Mouse (Mus musculus) ES-Bruce4 (cell line): Measurements from ENCODE around the gene Erp27. TPM values are rescaled to one million over a fixed set of nuclear protein-coding genes. Genes with fewer than 3 reads are reported as not detected.

Experiments used
- H3K27ac ChIP-seq: 2 replicates; pipeline ENCODE4 v1.5.1; 2012; ENCODE audit warnings: low read length, inconsistent platforms; ENCODE audit not compliant: insufficient read depth
- H3K27me3 ChIP-seq: 2 replicates; pipeline ENCODE4 v1.6.1; 2012; ENCODE audit warnings: mild to moderate bottlenecking, low read length, inconsistent platforms; ENCODE audit not compliant: control insufficient read depth, poor library complexity, insufficient read depth, severe bottlenecking
- H3K36me3 ChIP-seq: 2 replicates; pipeline ENCODE4 v1.6.1; 2012; ENCODE audit warnings: inconsistent platforms, mild to moderate bottlenecking, low read length, moderate library complexity; ENCODE audit not compliant: control insufficient read depth, poor library complexity, insufficient read depth, severe bottlenecking
- H3K4me1 ChIP-seq: one replicate; pipeline ENCODE4 v1.8.1; 2011; ENCODE audit warnings: low read length; ENCODE audit not compliant: control insufficient read depth, insufficient read depth
- H3K4me3 ChIP-seq: 2 replicates; pipeline ENCODE4 v1.5.1; 2011; ENCODE audit warnings: low read depth, mild to moderate bottlenecking, low read length
- H3K9ac ChIP-seq: 2 replicates; pipeline ENCODE4 v1.6.1; 2012; ENCODE audit warnings: low read depth, mild to moderate bottlenecking, inconsistent platforms; ENCODE audit not compliant: poor library complexity, severe bottlenecking
- H3K9me3 ChIP-seq: replicated peaks from 2 replicates; pipeline ENCODE4 v1.6.1; 2012; ENCODE audit warnings: mild to moderate bottlenecking, low read length, inconsistent platforms; ENCODE audit not compliant: control insufficient read depth, poor library complexity, insufficient read depth, severe bottlenecking
- CTCF ChIP-seq: IDR thresholded peaks from one replicate; pipeline ENCODE4 v1.8.1; 2011; ENCODE audit warnings: low read depth, low read length
- EP300 ChIP-seq: IDR thresholded peaks from 2 replicates; pipeline ENCODE4 v1.6.1; 2011; ENCODE audit warnings: low read depth, low read length; ENCODE audit not compliant: insufficient read depth
- POLR2A ChIP-seq: IDR thresholded peaks from one replicate; pipeline ENCODE4 v1.8.1; 2011; ENCODE audit warnings: low read length; ENCODE audit not compliant: insufficient read depth
- polyA plus RNA-seq: library from polyadenylated mRNA; stranded (reverse); fragments of >200 nt; gene quantifications from 2 replicates; pipeline ENCODE4 v1.2.4, GENCODE M21; 2011; ENCODE audit warnings: low read depth; ENCODE audit not compliant: missing spikeins, insufficient read depth, insufficient read length

Gene Erp27
- polyA plus RNA-seq, 1 experiment: not detected

DNA sequence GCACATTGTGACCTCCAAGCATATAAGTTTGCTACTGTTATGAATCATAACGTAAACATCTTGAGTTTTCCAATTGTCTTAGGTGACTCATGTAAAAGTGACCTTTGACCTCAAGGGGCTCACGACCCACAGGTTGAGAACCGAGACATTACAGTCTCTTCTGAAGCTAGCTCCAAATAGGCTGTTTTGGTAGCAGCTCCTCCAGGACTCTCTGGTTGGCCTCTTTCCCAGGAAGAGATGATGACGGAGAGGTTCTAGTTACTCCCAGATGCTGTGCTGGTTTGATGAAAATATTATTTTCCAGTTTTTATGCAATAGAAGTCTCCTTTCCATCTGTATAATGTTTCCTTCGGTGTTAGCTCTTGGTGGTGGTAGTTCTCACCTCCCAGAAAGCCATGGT is 53.1 kb downstream of the Erp27 start:
- H3K9ac ChIP-seq: no peak overlapping the region
- no peak overlapping the region for H3K4me3 ChIP-seq
- H3K27me3 ChIP-seq: no peaks in the 10 kb centered on the region
- no peaks in the 10 kb centered on the region for H3K9me3 ChIP-seq
- no peak overlapping the region for H3K27ac ChIP-seq
- TF ChIP-seq POLR2A (no peak), EP300 (no peak), CTCF (no peak)
- no peaks in the 10 kb centered on the region for H3K4me1 ChIP-seq
- H3K36me3 ChIP-seq: no peaks in the 10 kb centered on the region

DNA sequence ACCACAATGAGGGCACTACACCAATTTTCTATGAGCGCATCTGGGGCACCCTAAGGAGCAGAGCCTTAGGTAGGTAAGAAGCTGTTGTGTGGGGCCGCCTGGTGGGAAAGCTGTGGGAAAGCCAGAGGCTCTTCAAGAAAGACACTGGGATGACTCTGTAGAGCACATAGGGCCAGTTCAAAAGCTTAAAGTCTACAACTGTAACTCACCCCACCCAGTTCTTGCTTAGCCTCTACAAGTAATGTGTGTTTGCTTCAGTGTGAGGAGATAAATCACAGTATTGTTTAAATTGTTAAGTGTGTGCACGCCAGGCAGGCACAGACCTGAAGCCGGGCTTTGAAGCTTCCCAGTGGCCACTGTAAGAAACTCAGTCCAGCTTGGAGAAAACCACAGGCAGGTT is 55.8 kb downstream of the Erp27 start:
- no peaks in the 10 kb centered on the region for H3K36me3 ChIP-seq
- no peak overlapping the region for H3K4me3 ChIP-seq
- H3K9me3 ChIP-seq: no peaks in the 10 kb centered on the region
- no peaks in the 10 kb centered on the region for H3K27me3 ChIP-seq
- no peak overlapping the region for H3K9ac ChIP-seq
- H3K27ac ChIP-seq: no peak overlapping the region
- H3K4me1 ChIP-seq: no peaks in the 10 kb centered on the region
- TF ChIP-seq EP300: no peak
- no peak for TF ChIP-seq CTCF
- no peak for TF ChIP-seq POLR2A

DNA sequence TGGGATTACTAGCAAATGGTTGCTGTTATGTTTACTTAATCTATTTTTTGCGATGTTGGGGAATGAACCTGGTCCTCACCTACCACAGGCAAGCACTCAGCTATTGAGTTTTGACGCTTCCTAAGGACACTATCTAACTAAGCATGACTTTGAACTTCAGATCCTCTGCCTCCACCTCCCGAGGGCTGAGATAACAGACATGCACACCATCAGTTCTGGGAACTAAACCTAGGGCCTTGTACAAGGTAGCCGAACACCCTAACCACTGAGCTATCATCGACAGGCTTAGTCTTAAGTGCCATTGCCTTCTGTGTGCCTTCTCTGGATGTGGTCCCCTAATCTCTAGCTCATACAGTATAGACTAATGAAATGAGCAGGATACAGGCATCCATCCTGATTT is 56.6 kb downstream of the Erp27 start:
- no peak overlapping the region for H3K4me3 ChIP-seq
- no peaks in the 10 kb centered on the region for H3K9me3 ChIP-seq
- TF ChIP-seq POLR2A: no peak
- no peak for TF ChIP-seq CTCF
- no peak for TF ChIP-seq EP300
- no peak overlapping the region for H3K27ac ChIP-seq
- no peak overlapping the region for H3K9ac ChIP-seq
- no peaks in the 10 kb centered on the region for H3K36me3 ChIP-seq
- H3K4me1 ChIP-seq: no peaks in the 10 kb centered on the region
- H3K27me3 ChIP-seq: no peaks in the 10 kb centered on the region

DNA sequence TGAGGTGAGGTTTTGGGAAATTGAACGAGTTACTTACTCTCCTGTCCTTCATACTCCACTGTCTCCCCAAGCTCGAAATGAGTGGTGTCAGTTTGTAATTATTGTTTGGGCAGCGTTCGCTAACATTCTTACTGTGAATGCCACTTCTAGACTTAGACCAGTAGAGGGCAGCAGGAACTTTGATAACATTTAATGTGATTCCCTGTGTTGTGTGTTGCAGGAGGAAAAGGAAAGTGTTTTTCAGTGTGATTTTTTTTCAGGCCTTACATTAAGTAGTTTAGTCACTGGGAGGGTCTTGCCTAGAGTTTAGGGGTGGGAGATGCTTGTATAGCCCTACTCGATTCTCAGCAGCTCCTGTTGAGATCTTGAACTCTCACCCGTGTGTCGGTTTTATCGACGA is 61.0 kb downstream of the Erp27 start:
- no peak overlapping the region for H3K27ac ChIP-seq

DNA sequence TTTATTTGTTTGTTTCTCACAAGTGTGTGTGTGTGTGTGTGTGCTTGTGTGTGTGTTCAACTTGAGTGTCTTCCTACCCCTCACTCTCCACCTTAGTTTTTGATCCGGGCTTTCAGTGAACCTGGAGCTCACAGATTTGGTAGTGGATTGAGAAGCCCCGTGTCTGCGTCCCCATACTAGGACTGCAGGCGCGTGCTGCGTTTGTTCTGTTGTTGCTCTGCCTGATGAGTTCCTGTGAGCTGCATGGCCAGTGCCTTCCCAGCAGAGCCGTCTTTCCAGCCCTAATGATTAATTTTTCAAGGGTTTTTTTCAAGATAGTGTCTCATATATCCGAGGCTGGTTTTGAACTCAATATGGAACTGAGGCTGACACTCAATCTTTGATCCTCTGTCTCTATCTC is 63.6 kb downstream of the Erp27 start:
- H3K4me1 ChIP-seq: no peaks in the 10 kb centered on the region
- H3K36me3 ChIP-seq: no peaks in the 10 kb centered on the region
- no peaks in the 10 kb centered on the region for H3K9me3 ChIP-seq
- H3K9ac ChIP-seq: no peak overlapping the region
- TF ChIP-seq CTCF (no peak), EP300 (no peak), POLR2A (no peak)
- no peaks in the 10 kb centered on the region for H3K27me3 ChIP-seq
- H3K4me3 ChIP-seq: no peak overlapping the region
- no peak overlapping the region for H3K27ac ChIP-seq

More for the DNA sequence above, 61.0 kb downstream of the Erp27 start:
- H3K27me3 ChIP-seq: no peaks in the 10 kb centered on the region
- no peak overlapping the region for H3K4me3 ChIP-seq
- H3K9me3 ChIP-seq: no peaks in the 10 kb centered on the region
- TF ChIP-seq CTCF (no peak), EP300 (no peak), POLR2A (no peak)
- H3K36me3 ChIP-seq: no peaks in the 10 kb centered on the region
- H3K9ac ChIP-seq: no peak overlapping the region
- H3K4me1 ChIP-seq: no peaks in the 10 kb centered on the region

DNA sequence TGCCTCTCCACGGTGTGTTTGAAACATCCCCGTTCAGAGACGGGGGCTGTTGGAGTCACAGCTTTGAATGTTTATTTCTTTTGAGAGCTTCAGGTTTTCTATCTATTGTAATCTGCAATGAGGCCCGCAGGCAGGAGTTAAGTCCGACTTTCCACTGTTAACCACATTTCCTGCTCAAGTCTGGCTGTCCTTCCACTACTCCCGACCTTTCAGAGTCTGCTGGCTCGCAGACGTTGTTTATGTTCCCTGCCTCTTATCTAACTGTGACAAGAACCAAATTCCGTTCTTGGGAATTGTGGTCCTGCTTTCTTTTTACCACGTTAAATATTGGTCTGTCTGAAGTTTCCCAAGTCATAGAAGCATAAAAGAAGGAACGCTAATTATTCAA is 64.1 kb downstream of the Erp27 start:
- no peaks in the 10 kb centered on the region for H3K4me1 ChIP-seq
- no peak for TF ChIP-seq CTCF

More for the DNA sequence above, 64.1 kb downstream of the Erp27 start:
- H3K4me3 ChIP-seq: no peak overlapping the region
- no peaks in the 10 kb centered on the region for H3K27me3 ChIP-seq
- H3K9me3 ChIP-seq: no peaks in the 10 kb centered on the region
- H3K9ac ChIP-seq: no peak overlapping the region
- H3K27ac ChIP-seq: no peak overlapping the region
- H3K36me3 ChIP-seq: no peaks in the 10 kb centered on the region

Other genes starting within 250 kb of the Erp27 start
- not detected in 2 replicates for gene Gucy2c, start 140.4 kb downstream of the Erp27 start, polyA plus RNA-seq
- gene Hist4h4, start 117.8 kb downstream of the Erp27 start, polyA plus RNA-seq: 0.46 and 0.63 TPM in 2 replicates
- 34.3 and 45.0 TPM in 2 replicates for gene H2afj, start 113.9 kb downstream of the Erp27 start, polyA plus RNA-seq
- gene BC049715, start 94.6 kb downstream of the Erp27 start, polyA plus RNA-seq: 0.25 and 0.49 TPM in 2 replicates
- 151 and 164 TPM in 2 replicates for gene Wbp11, start 93.9 kb downstream of the Erp27 start, polyA plus RNA-seq
- not detected in 2 replicates for gene Smco3, start 86.7 kb downstream of the Erp27 start, polyA plus RNA-seq
- not detected in 2 replicates for gene Art4, start 64.4 kb downstream of the Erp27 start, polyA plus RNA-seq
- gene Mgp, start 46.4 kb downstream of the Erp27 start, polyA plus RNA-seq: 9.7 and 14.5 TPM in 2 replicates
- gene Pde6h, start 1.7 kb upstream of the Erp27 start, polyA plus RNA-seq: not detected in 2 replicates
- gene Arhgdib, start 19.7 kb upstream of the Erp27 start, polyA plus RNA-seq: 3.0 and 5.1 TPM in 2 replicates
- gene Rerg, start 248.3 kb upstream of the Erp27 start, polyA plus RNA-seq: 0.53 TPM in 1 of 2 replicates, not detected in the other